12 mouse cellular contexts compared by ENCODE assay signal in the genomic region with DNA sequence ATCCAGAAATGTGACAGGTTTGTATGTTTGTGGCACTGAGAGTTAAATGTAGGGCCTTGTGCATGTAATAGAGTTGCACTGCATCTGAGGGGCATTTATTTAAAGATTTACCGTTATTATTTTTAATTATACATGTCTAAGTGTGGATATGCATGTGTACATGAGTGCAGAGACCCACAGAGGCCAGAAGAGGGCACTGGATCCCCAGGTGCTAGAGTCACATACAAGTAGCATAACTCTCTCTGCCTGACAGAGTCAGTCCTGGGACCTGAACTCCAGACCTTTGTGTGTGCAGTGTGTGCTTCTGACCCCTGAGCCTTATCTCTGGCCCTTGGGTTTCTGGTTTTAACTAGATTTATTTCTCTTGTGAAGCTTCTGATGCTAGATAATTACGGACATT. TPM values are rescaled to one million over a fixed set of nuclear protein-coding genes. Genes with fewer than 3 reads are reported as not detected.
DNase-seq lines count a peak whose midpoint lies in the region; ATAC-seq and TF ChIP-seq lines count a peak whose summit lies in the region.
"Had no signal": no experiment of that assay in that cellular context is flagged by ENCODE, and none has a peak within 500 bp of the region (broad histone marks: within the 10 kb centered on the region; RNA-seq: fewer than 3 reads in every experiment).

No protein-coding gene starts in this region.

- H3K4me1 ChIP-seq in intestine, postnatal 0 days (replicated peaks; ENCODE audit: control insufficient read depth, insufficient read depth, low read length): no peaks in the 10 kb centered on the region
- no peaks in the 10 kb centered on the region for H3K4me1 ChIP-seq in intestine, embryonic 16.5 days (ENCODE audit: control insufficient read depth, insufficient read depth, low read length)
- no peaks in the 10 kb centered on the region for H3K4me1 ChIP-seq in liver, embryonic 13.5 days (replicated peaks)
- H3K4me1 ChIP-seq: embryonic facial prominence, embryonic 12.5 days had no signal

- no peak overlapping the region for H3K27ac ChIP-seq in intestine, postnatal 0 days (ENCODE audit: low read depth, low read length)
- H3K27ac ChIP-seq in intestine, embryonic 16.5 days (ENCODE audit: low read length): no peak overlapping the region
- H3K27ac ChIP-seq in liver, embryonic 13.5 days: no peak overlapping the region
- H3K27ac ChIP-seq: embryonic facial prominence, embryonic 12.5 days; left cerebral cortex, adult 2 months had no signal

- H3K9ac ChIP-seq in intestine, postnatal 0 days (ENCODE audit: low read depth, low read length): no peak overlapping the region
- H3K9ac ChIP-seq in intestine, embryonic 16.5 days (ENCODE audit: low read depth, low read length): no peak overlapping the region
- H3K9ac ChIP-seq in liver, embryonic 13.5 days: no peak overlapping the region
- H3K9ac ChIP-seq: embryonic facial prominence, embryonic 12.5 days had no signal

- DNase-seq in A20 (ENCODE audit: low read depth, low spot score): peak; percentile 62
- DNase-seq in Patski (ENCODE audit: low read depth, low spot score): no peak
- peak; percentile 19 for DNase-seq in liver, embryonic 13.5 days
- no peak for DNase-seq in urinary bladder, postnatal 14 days (ENCODE audit: low spot score)
- no peak for DNase-seq in retina, embryonic 14.5 days (ENCODE audit: low spot score)
- DNase-seq: kidney, adult 8-10 months; lung, postnatal 14 days had no signal

- no peaks in the 10 kb centered on the region for H3K27me3 ChIP-seq in intestine, postnatal 0 days (replicated peaks; ENCODE audit: control insufficient read depth, insufficient read depth, low read length)
- H3K27me3 ChIP-seq in intestine, embryonic 16.5 days (replicated peaks; ENCODE audit: control insufficient read depth, insufficient read depth, low read length): no peaks in the 10 kb centered on the region
- no peaks in the 10 kb centered on the region for H3K27me3 ChIP-seq in Patski
- H3K27me3 ChIP-seq in liver, embryonic 13.5 days: no peaks in the 10 kb centered on the region
- H3K27me3 ChIP-seq: embryonic facial prominence, embryonic 12.5 days had no signal

- 69% methylated on average over 2 of the region's 2 CpGs for WGBS in intestine, postnatal 0 days
- WGBS in intestine, embryonic 16.5 days: 60% methylated on average over 2 of the region's 2 CpGs
- 66% methylated on average over 2 of the region's 2 CpGs for WGBS in liver, embryonic 13.5 days (ENCODE audit: insufficient replicate concordance)

- no peak overlapping the region for H3K4me2 ChIP-seq in intestine, postnatal 0 days (replicated peaks; ENCODE audit: low read depth)
- H3K4me2 ChIP-seq in intestine, embryonic 16.5 days (ENCODE audit: low read depth, low read length): no peak overlapping the region
- H3K4me2 ChIP-seq in liver, embryonic 13.5 days: no peak overlapping the region
- H3K4me2 ChIP-seq: embryonic facial prominence, embryonic 12.5 days had no signal

- in situ Hi-C loops in Patski (cut with MboI; ENCODE audit: low pct_unique_long_range_greater_than_20kb): no loop called here

- no peak for ATAC-seq in intestine, postnatal 0 days
- no peak for ATAC-seq in intestine, embryonic 16.5 days
- ATAC-seq in Patski: no peak
- no peak for ATAC-seq in liver, embryonic 13.5 days (ENCODE audit: low read depth)
- ATAC-seq in activated CD4-positive, CD25-positive, alpha-beta regulatory T cell, adult 4 months: no peak

- CTCF ChIA-PET in Patski (lab: Charles Lee): no interaction called here

- TF ChIP-seq CTCF in intestine, postnatal 0 days (IDR thresholded peaks at IDR 0.05; ENCODE audit: low read depth): peak; percentile 65
- TF ChIP-seq CTCF in Patski (IDR thresholded peaks at IDR 0.05): peak; percentile 69

- no peak overlapping the region for H3K4me3 ChIP-seq in intestine, postnatal 0 days (ENCODE audit: low read depth, low read length)
- no peak overlapping the region for H3K4me3 ChIP-seq in intestine, embryonic 16.5 days (ENCODE audit: low read length)
- no peak overlapping the region for H3K4me3 ChIP-seq in liver, embryonic 13.5 days (replicated peaks)
- H3K4me3 ChIP-seq: embryonic facial prominence, embryonic 12.5 days; left cerebral cortex, adult 2 months had no signal

- H3K36me3 ChIP-seq in intestine, postnatal 0 days (ENCODE audit: control insufficient read depth, insufficient read depth): no peaks in the 10 kb centered on the region
- no peaks in the 10 kb centered on the region for H3K36me3 ChIP-seq in intestine, embryonic 16.5 days (ENCODE audit: control insufficient read depth, insufficient read depth, low read length)
- no peaks in the 10 kb centered on the region for H3K36me3 ChIP-seq in liver, embryonic 13.5 days
- H3K36me3 ChIP-seq: embryonic facial prominence, embryonic 12.5 days had no signal

- POLR2A ChIA-PET in Patski (lab: Charles Lee): no interaction called here

- no peaks in the 10 kb centered on the region for H3K9me3 ChIP-seq in intestine, postnatal 0 days (ENCODE audit: control insufficient read depth)
- no peaks in the 10 kb centered on the region for H3K9me3 ChIP-seq in intestine, embryonic 16.5 days (ENCODE audit: control insufficient read depth, low read length)
- H3K9me3 ChIP-seq in liver, embryonic 13.5 days (replicated peaks): no peaks in the 10 kb centered on the region
- H3K9me3 ChIP-seq: embryonic facial prominence, embryonic 12.5 days had no signal

RNA-seq across cellular contexts. Expression of gene Ccdc125, which starts 14.8 kb away (rescaled TPM):
- polyA plus RNA-seq in intestine, postnatal 0 days (2015; fragmentation: Nextera tagmentation; extraction: Ambion mirVana): 3.2 and 4.1 TPM in 2 replicates
- 7.2 and 8.7 TPM in 2 replicates for polyA plus RNA-seq in intestine, embryonic 16.5 days (2015; fragmentation: Nextera tagmentation; extraction: Ambion mirVana)
- 5.6 TPM for polyA plus RNA-seq in Patski (2021)
- polyA plus RNA-seq in liver, embryonic 13.5 days (2015; fragmentation: Nextera tagmentation; extraction: Ambion mirVana): 5.3 and 6.0 TPM in 2 replicates
- 10 to 100 TPM; 23.3 to 25.2 TPM for polyA plus RNA-seq in activated CD4-positive, CD25-positive, alpha-beta regulatory T cell, adult 4 months (2017; shearing (Covaris generic))

RNA-seq across cellular contexts. Expression of gene Taf9, which starts 33.0 kb away (rescaled TPM):
- 10.9 and 11.1 TPM in 2 replicates for polyA plus RNA-seq in intestine, postnatal 0 days (2015; fragmentation: Nextera tagmentation; extraction: Ambion mirVana)
- polyA plus RNA-seq in intestine, embryonic 16.5 days (2015; fragmentation: Nextera tagmentation; extraction: Ambion mirVana): 7.0 and 7.4 TPM in 2 replicates
- polyA plus RNA-seq in Patski (2021): 11.1 TPM
- polyA plus RNA-seq in liver, embryonic 13.5 days (2015; fragmentation: Nextera tagmentation; extraction: Ambion mirVana): 15.9 and 16.8 TPM in 2 replicates
- 10 to 100 TPM in 1 of 2 experiments, 1 to 10 TPM in 1; 4.1 to 18.8 TPM for polyA plus RNA-seq in activated CD4-positive, CD25-positive, alpha-beta regulatory T cell, adult 4 months (2017; shearing (Covaris generic))

RNA-seq across cellular contexts. Expression of gene Rad17, which starts 33.5 kb away (rescaled TPM):
- polyA plus RNA-seq in intestine, postnatal 0 days (2015; fragmentation: Nextera tagmentation; extraction: Ambion mirVana): 10.3 and 11.1 TPM in 2 replicates
- polyA plus RNA-seq in intestine, embryonic 16.5 days (2015; fragmentation: Nextera tagmentation; extraction: Ambion mirVana): 14.5 and 15.8 TPM in 2 replicates
- 24.3 TPM for polyA plus RNA-seq in Patski (2021)
- polyA plus RNA-seq in liver, embryonic 13.5 days (2015; fragmentation: Nextera tagmentation; extraction: Ambion mirVana): 15.2 and 18.6 TPM in 2 replicates
- polyA plus RNA-seq in activated CD4-positive, CD25-positive, alpha-beta regulatory T cell, adult 4 months (2017; shearing (Covaris generic)): 10 to 100 TPM; 20.9 to 26.3 TPM

RNA-seq across cellular contexts. Expression of gene Ak6, which starts 33.6 kb away (rescaled TPM):
- polyA plus RNA-seq in intestine, postnatal 0 days (2015; fragmentation: Nextera tagmentation; extraction: Ambion mirVana): 143 and 156 TPM in 2 replicates
- polyA plus RNA-seq in intestine, embryonic 16.5 days (2015; fragmentation: Nextera tagmentation; extraction: Ambion mirVana): 222 and 244 TPM in 2 replicates
- polyA plus RNA-seq in Patski (2021): 137 TPM
- 219 and 231 TPM in 2 replicates for polyA plus RNA-seq in liver, embryonic 13.5 days (2015; fragmentation: Nextera tagmentation; extraction: Ambion mirVana)
- polyA plus RNA-seq in activated CD4-positive, CD25-positive, alpha-beta regulatory T cell, adult 4 months (2017; shearing (Covaris generic)): 100 to 1,000 TPM; 135 to 140 TPM

RNA-seq across cellular contexts. Expression of gene Cdk7, which starts 46.4 kb away (rescaled TPM):
- 44.3 and 47.3 TPM in 2 replicates for polyA plus RNA-seq in intestine, postnatal 0 days (2015; fragmentation: Nextera tagmentation; extraction: Ambion mirVana)
- 71.5 and 78.7 TPM in 2 replicates for polyA plus RNA-seq in intestine, embryonic 16.5 days (2015; fragmentation: Nextera tagmentation; extraction: Ambion mirVana)
- polyA plus RNA-seq in Patski (2021): 56.5 TPM
- 49.1 and 54.9 TPM in 2 replicates for polyA plus RNA-seq in liver, embryonic 13.5 days (2015; fragmentation: Nextera tagmentation; extraction: Ambion mirVana)
- polyA plus RNA-seq in activated CD4-positive, CD25-positive, alpha-beta regulatory T cell, adult 4 months (2017; shearing (Covaris generic)): 10 to 100 TPM; 68.3 to 77.4 TPM

Comparison
In these comparisons a context has a peak if more than half of its experiments do, and no peak if none do; other contexts are left out.
1. DNase-seq: peak in A20 (single experiment) and liver, embryonic 13.5 days (single experiment); none in Patski (single experiment), urinary bladder, postnatal 14 days (single experiment) and retina, embryonic 14.5 days (single experiment).